Mouse (Mus musculus) MEL (cell line): Measurements from ENCODE around the gene Rnf144b.

Source experiments
- CTCF ChIP-seq, 3 experiments: IDR thresholded peaks in 2 of 3; conservative IDR thresholded peaks in 1 of 3; 2 replicates each; pipeline ENCODE4 v1.5.1; 2011 to 2012; ENCODE audit warnings: low read length in 3 of 3, low read depth in 2 of 3, mild to moderate bottlenecking in 2 of 3, improper control_type of control experiment in 1 of 3, inconsistent platforms in 1 of 3, mixed read lengths in 1 of 3, moderate library complexity in 1 of 3; ENCODE audit not compliant: control insufficient read depth in 1 of 3, insufficient read depth in 1 of 3, poor library complexity in 1 of 3, severe bottlenecking in 1 of 3
- EP300 ChIP-seq, 2 experiments: IDR thresholded peaks; 2 replicates each; pipeline ENCODE4 v1.6.1; 2011; ENCODE audit warnings: improper control_type of control experiment in 2 of 2, low read length in 2 of 2, low read depth in 1 of 2, mild to moderate bottlenecking in 1 of 2
- MAX ChIP-seq: IDR thresholded peaks from 2 replicates; pipeline ENCODE4 v1.6.1; 2011; ENCODE audit warnings: low read length, improper control_type of control experiment

DNA sequence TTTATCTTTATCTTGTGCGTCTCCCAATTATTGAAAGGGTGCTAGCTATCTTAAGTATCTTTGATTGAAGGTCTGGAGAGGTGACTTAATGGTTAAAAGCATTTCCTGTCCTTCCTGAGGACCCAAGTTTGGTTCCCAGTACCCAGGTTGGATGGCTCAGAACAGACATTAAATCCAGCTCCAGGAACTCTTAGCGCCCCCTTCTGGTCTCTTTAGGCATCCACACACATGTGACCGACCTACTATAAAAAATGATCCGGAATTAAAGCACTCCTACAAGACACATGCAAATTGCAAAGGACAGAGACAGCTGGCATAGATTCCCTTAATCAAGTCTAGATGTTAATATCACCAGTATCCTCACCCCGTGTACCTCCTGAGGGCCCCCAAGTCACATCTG lies 104.1 kb downstream of the Rnf144b start:
- TF ChIP-seq EP300 (IDR thresholded peaks at IDR 0.05; ENCODE audit: low read depth in 1 of 2, low read length in 2 of 2) (no peak), CTCF (IDR thresholded peaks at IDR 0.05 in 2 of 3, conservative IDR thresholded peaks at IDR 0.05 in 1 of 3; ENCODE audit: control insufficient read depth in 1 of 3, insufficient read depth in 1 of 3, low read depth in 2 of 3, low read length in 3 of 3, poor library complexity in 1 of 3, severe bottlenecking in 1 of 3) (peak in 1 of 3 experiments; percentile 3; a peak in 1 of 6 replicates), MAX (no peak)
